Mouse (Mus musculus) mouse trophoblast stem cell (cell line): Measurements from ENCODE around the gene Tmie.
"Not testable (repeated sequence)": the region's sequence is repeated elsewhere in the genome, so short reads cannot be mapped to it uniquely, and the experiment has no call there.

ENCODE experiments used
- in situ Hi-C, 2 experiments: fragments of 300-500 bp; cut with MseI, MboI; formaldehyde crosslinking; loops; 2 replicates in 1 of 2; 3 replicates in 1 of 2; pipeline ENCODE4 v1.15.1; 2025

The Tmie gene

DNA sequence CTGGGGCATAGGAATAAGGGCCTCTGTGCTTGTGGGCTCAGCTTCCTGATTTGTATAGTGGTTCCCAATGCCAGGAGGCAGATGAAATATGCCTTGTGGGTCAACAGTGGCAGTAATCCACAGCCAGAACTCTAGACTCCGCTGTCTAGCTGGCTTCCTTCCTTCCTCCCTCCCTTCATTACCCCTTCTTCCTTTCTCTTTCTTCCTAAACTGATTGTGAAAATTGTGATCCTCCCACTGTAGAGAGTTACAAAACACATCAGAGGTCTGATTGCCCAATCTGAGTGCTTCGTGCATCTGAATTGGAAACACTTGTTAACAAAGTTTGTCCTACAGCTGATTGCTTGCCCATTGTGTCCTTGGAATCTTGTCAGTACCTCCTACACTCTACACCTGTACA is 38.5 kb downstream of the Tmie start:
- in situ Hi-C loops: no loop called here

DNA sequence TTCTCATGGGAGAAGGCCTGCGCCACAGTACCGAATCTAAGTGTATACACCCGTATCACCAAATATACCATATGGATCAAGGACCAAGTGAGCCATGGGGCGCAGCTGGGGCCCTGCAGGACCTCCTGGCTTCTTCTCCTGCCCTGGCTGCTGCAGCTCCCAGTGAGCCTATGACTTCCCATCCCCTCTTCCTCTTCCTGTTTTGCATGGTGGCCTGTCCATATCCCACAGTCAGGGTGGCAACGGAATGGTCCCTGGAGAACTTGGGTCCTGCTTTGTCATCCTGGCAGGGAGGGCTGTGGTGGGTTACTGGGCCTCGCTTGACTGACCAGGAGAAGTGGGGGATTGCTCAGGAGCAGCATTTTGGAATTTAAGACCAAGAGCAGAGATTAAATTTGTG is 39.0 kb downstream of the Tmie start:
- in situ Hi-C loops: no loop called here

DNA sequence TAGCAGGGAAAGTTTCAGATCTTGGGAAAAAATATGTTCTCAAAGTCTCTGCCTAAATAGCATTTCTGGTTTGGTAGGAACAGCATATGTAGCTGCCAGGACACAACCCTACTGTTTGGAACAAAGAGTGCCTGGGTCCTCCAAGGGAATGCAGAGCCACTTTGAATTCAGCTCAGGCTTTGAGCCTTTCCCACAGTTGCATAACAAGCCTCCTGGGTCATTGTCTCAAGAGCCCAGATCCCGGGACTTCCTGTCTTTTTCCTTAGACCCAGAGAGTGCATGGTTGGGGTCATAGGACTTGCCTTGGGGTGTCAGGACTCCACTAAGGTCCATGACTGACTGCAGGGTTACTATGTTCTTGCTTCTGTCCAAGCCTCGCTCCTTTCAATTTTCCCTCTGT is 43.8 kb downstream of the Tmie start:
- in situ Hi-C loops: no loop called here

DNA sequence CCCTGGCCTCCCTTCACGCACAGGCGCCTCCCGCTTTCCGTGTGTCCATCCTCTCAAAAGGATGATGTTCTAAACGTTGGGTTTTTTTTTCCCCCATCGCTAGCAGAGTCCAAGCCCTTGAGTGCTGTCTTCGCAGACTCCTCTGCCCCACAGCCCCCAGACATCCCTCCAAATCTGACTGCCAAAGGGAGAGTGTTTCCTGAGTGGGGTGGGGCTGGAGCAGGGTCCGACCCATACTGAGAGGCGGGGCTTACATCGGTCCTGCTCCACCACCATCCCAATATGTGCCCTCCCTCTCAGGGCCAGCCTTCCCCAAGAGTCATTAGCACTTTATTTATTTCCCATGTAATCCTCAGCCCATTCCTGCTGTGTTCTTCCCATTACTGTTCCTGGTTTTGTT is 45.0 kb downstream of the Tmie start:
- in situ Hi-C loops: no loop called here

DNA sequence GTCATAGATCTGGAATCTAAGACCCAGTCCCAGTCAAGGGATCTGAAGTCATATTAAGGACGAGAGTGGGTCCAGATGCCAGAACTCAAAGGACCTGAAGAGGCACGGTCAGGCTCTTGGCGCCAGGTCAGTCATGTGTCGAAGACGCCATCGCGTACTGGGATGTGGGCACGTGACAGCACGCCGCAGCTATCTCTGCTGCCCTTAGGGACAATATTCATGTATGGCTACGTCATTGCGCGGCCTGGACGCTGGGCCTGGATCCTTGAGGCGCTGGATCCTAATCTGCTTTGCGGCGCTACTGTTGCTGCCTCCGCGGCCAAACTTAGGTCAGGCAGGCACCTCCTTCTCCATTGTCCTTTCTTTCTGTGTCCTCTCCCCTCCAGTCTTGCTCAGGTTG is 45.5 kb downstream of the Tmie start, which contains the start of gene Prss45:
Gene Prss45 (plus strand): TSS at position 178 of the 400 bp plus-strand sequence.
- in situ Hi-C loops: no loop called here

DNA sequence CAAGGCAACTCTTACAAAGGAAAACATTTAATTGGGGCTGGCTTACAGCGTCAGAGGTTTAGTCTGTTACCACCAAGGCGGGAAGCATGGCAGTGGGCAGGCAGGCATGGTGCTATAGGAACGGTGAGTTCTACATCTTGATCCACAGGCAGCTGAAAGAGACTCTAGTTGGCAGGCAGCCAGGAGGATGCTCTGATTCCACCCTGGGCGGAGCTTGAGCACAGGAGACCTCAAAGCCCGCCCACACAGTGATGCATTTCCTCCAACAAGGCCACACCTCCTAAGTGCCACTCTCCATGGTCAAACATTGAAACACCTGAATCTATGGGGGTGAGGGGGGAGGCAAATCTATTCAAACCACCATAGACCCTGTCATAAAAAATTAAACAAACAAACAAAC is 46.9 kb downstream of the Tmie start:
- in situ Hi-C loops: no loop called here

DNA sequence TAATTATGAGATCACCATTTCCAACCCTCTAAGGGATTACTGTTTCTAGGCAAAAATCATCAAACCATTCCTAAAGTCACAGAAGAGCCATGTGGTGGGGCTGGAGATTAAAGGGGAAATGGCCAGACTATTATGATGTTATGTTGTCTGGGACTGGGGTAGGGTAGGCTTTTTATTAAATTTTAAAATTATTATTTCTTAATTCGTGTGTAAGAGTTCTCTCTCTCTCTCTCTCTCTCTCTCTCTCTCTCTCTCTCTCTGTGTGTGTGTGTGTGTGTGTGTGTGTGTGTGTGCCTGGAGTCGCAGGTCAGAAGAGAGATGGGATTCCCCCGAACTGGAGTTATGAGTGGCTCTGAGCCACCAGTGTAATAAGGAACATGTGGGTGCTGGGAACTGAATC is 53.5 kb downstream of the Tmie start, which contains the start of gene Prss43:
Gene Prss43 (plus strand): TSS at position 301 of the 400 bp plus-strand sequence.
- in situ Hi-C loops: no loop called here

DNA sequence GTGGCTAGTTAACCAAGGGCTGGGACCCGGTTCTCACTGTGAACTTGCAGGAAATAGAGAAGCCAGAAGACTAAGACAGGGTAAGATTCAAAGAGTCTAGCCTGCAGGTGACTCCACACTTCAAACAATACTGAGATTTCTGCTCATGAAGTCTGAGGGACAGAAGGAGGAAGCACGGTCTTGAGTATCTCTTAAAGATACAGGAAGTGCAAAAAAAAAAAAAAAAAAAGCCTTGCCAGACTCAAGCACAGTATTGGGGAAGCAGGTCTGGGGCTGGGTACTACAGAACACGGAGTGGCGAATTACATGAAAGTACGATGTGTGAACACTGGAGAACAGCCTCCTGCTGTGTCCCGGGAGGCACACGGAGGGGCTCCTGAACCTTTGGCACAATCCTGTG is 54.1 kb downstream of the Tmie start:
- in situ Hi-C loops: no loop called here

DNA sequence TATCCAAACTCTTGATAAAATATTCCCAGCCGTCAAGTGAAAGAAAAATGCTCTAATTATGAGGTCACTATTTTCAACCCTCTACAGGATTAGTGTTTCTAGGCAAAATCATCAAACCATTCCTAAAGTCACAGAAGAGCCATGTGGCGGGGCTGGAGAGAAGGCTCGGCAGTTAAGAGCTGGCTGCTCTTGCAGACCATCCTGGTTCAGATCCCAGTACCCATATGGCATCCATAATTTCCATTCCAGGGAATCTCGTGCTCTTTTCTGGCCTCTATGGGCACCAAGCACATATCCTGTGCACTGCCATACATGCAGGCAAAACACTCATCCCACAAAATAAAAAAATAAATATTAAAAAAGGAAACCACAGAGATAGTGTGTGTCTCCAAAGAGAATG is 54.5 kb downstream of the Tmie start:
- in situ Hi-C loops: no loop called here

DNA sequence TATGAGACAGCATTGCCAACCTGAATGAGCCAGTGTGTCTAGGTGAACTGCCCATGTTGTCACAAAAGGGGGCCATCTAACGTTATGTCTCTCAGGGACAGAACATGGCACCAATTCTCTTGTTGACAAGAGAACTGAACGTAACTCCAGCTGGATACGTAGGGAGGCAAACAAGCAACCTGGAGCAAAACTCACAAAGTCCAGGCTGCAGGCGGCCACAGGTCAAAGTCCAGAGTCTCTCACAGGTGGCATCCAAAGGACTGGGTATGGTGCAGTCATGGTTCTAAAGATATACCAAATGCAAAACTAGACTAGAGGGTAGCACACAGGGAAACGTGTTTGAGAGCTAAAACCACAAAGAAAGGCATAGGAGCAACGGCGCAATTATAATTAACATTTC is 58.5 kb downstream of the Tmie start:
- in situ Hi-C loops: no loop called here

DNA sequence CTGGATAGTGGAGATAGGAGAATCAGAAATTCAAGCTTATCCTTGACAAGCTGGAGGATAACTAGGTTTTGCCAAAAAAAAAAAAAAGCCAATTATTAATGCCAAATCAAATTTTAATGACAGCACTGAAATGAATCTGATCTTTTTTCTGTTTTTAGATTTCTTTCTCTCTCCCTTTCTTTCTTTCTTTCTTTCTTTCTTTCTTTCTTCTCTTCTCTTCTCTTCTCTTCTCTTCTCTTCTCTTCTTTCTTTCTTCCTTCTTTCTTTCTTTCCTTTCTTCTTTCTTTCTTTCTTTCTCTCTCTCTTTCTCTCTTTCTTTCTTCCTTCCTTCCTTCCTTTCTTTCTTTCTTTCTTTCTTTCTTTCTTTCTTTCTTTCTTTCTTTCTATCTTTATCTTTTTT is 59.4 kb downstream of the Tmie start:
- in situ Hi-C loops: not testable (repeated sequence)
